15 mouse cellular contexts compared by ENCODE assay signal in genomic region chr2:112748532-112748931, GRCm38 (mm10).
DNase-seq lines count a peak whose midpoint lies in the region; TF ChIP-seq lines count a peak whose summit lies in the region.
"Had no signal": no experiment of that assay in that cellular context is flagged by ENCODE, and none has a peak within 500 bp of the region (broad histone marks: within the 10 kb centered on the region; RNA-seq: fewer than 3 reads in every experiment).

No protein-coding gene starts in this region.

- TF ChIP-seq CTCF in brain, embryonic 14.5 days (IDR thresholded peaks at IDR 0.05; ENCODE audit: borderline replicate concordance, extremely low read depth, insufficient read depth, insufficient read length) = no peak
- TF ChIP-seq CTCF in layer of hippocampus, adult 2 months (conservative IDR thresholded peaks at IDR 0.05) = peak; percentile 16; the same call in 1 of the 2 replicates

- no peak overlapping the region for H3K4me3 ChIP-seq in layer of hippocampus, adult 2 months
- H3K4me3 ChIP-seq: embryonic facial prominence, embryonic 10.5 days; heart, embryonic 13.5 days; hindbrain, embryonic 15.5 days had no signal

- H3K27ac ChIP-seq in layer of hippocampus, adult 2 months = no peak overlapping the region
- H3K27ac ChIP-seq: embryonic facial prominence, embryonic 10.5 days; heart, embryonic 13.5 days; hindbrain, embryonic 15.5 days had no signal

- peak; percentile 23 for DNase-seq in heart, adult 11 months
- DNase-seq in heart, adult 8-10 months (ENCODE audit: low spot score) = no peak
- DNase-seq in brain, embryonic 14.5 days (ENCODE audit: low read depth) = peak; percentile 23
- peak; percentile 42 to 63 for DNase-seq in layer of hippocampus, adult 2 months (ENCODE audit: low spot score in 2 of 2)
- peak; percentile 16 to 20 for DNase-seq in layer of hippocampus, postnatal 36 days
- no peak for DNase-seq in T-cell, adult 2 months (ENCODE audit: low spot score)
- no peak for DNase-seq in gastrocnemius, postnatal 25 days
- DNase-seq: adrenal gland, adult 8-10 months; adrenal gland, postnatal 36 days; cerebellum, adult 2 months; cerebellum, postnatal 10 days; heart, postnatal 36 days had no signal

- no peak for TF ChIP-seq POLR2A in brain, embryonic 14.5 days (IDR thresholded peaks at IDR 0.05; ENCODE audit: borderline replicate concordance, extremely low read depth, insufficient read depth, insufficient read length, poor library complexity, severe bottlenecking)

Comparison
In these comparisons a context has a peak if more than half of its experiments do, and no peak if none do; other contexts are left out.
1. DNase-seq: peak in heart, adult 11 months (single experiment), brain, embryonic 14.5 days (single experiment), layer of hippocampus, adult 2 months (2 of 2) and layer of hippocampus, postnatal 36 days (2 of 2); none in heart, adult 8-10 months (single experiment), T-cell, adult 2 months (single experiment) and gastrocnemius, postnatal 25 days (single experiment).